27 mouse cellular contexts compared by ENCODE assay signal in the genomic region with DNA sequence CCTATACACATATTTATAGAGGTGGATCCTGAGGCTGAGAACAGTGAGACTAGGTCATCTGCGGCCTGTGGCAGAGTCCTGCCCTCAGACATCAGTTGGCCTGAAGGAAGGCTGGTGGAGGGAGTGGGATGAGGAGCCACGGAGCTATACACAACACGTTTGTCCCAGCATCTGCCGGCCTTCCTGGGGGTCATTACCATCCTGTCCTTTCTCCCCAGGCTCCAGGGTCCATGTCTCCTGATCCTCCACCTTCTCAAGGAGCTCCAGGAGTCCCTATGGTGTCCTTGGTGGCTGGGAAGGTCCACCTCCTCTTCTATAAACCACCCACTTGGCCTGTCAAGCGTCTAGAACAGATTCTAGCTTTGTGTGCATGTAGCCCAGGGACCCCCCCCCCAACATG. TPM values are rescaled to one million over a fixed set of nuclear protein-coding genes. Genes with fewer than 3 reads are reported as not detected.
DNase-seq lines count a peak whose midpoint lies in the region; ATAC-seq and TF ChIP-seq lines count a peak whose summit lies in the region.
"Had no signal": no experiment of that assay in that cellular context is flagged by ENCODE, and none has a peak within 500 bp of the region (broad histone marks: within the 10 kb centered on the region; RNA-seq: fewer than 3 reads in every experiment).

No protein-coding gene starts in this region.

- no peak overlapping the region for H3K4me2 ChIP-seq in hindbrain, postnatal 0 days (ENCODE audit: low read depth, low read length)
- no peak overlapping the region for H3K4me2 ChIP-seq in hindbrain, embryonic 12.5 days (replicated peaks)
- no peak overlapping the region for H3K4me2 ChIP-seq in forebrain, embryonic 16.5 days (ENCODE audit: low read length)
- H3K4me2 ChIP-seq: embryonic facial prominence, embryonic 13.5 days; forebrain, embryonic 12.5 days; liver, embryonic 13.5 days; midbrain, embryonic 13.5 days had no signal

- H3K36me3 ChIP-seq in hindbrain, postnatal 0 days (ENCODE audit: insufficient read depth, low read length) = no peaks in the 10 kb centered on the region
- H3K36me3 ChIP-seq in hindbrain, embryonic 12.5 days = no peaks in the 10 kb centered on the region
- no peaks in the 10 kb centered on the region for H3K36me3 ChIP-seq in forebrain, embryonic 16.5 days (ENCODE audit: control insufficient read depth, insufficient read depth)
- H3K36me3 ChIP-seq: embryonic facial prominence, embryonic 13.5 days; forebrain, embryonic 12.5 days; heart, embryonic 10.5 days; hindbrain, embryonic 10.5 days; liver, embryonic 13.5 days; midbrain, embryonic 13.5 days had no signal

- peaks cover 20% of the 10 kb centered on the region for H3K4me1 ChIP-seq in hindbrain, postnatal 0 days (ENCODE audit: insufficient read depth, low read length)
- H3K4me1 ChIP-seq in hindbrain, embryonic 12.5 days = peaks cover 3% of the 10 kb centered on the region; the same call in 1 of the 2 replicates
- H3K4me1 ChIP-seq in forebrain, embryonic 16.5 days (replicated peaks; ENCODE audit: control insufficient read depth, insufficient read depth, low read length) = peaks cover 16% of the 10 kb centered on the region
- H3K4me1 ChIP-seq: embryonic facial prominence, embryonic 13.5 days; liver, embryonic 13.5 days had no signal

- no peak for ATAC-seq in hindbrain, postnatal 0 days
- no peak for ATAC-seq in hindbrain, embryonic 12.5 days (ENCODE audit: low FRiP score)
- no peak for ATAC-seq in forebrain, embryonic 16.5 days
- ATAC-seq: inflammation-experienced regulatory T-cells, adult 6 months; midbrain, embryonic 13.5 days had no signal

- peak overlapping the region; percentile 78; the same call in 1 of the 2 replicates for H3K27ac ChIP-seq in hindbrain, postnatal 0 days
- no peak overlapping the region for H3K27ac ChIP-seq in hindbrain, embryonic 12.5 days
- peak overlapping the region; percentile 79 for H3K27ac ChIP-seq in layer of hippocampus, adult 2 months
- no peak overlapping the region for H3K27ac ChIP-seq in forebrain, embryonic 16.5 days (ENCODE audit: low read length)
- H3K27ac ChIP-seq: embryonic facial prominence, embryonic 13.5 days; gastrocnemius, adult 2 months; heart, embryonic 10.5 days; hindbrain, embryonic 10.5 days; liver, embryonic 13.5 days; midbrain, embryonic 13.5 days had no signal

- intact Hi-C loops in heart, postnatal 25 days (cut with DNase I) = loop anchor here (2.0 kb wide), 1 partner anchor 13 kb away; no protein-coding TSS in a partner anchor

- no peaks in the 10 kb centered on the region for H3K9me3 ChIP-seq in hindbrain, postnatal 0 days (ENCODE audit: low read length)
- no peaks in the 10 kb centered on the region for H3K9me3 ChIP-seq in hindbrain, embryonic 12.5 days (replicated peaks)
- no peaks in the 10 kb centered on the region for H3K9me3 ChIP-seq in forebrain, embryonic 16.5 days (ENCODE audit: control insufficient read depth, low read length)
- H3K9me3 ChIP-seq: forebrain, embryonic 12.5 days; heart, embryonic 10.5 days; liver, embryonic 13.5 days; midbrain, embryonic 13.5 days had no signal

- no peak for DNase-seq in hindbrain, postnatal 0 days (ENCODE audit: low spot score)
- DNase-seq in layer of hippocampus, adult 2 months (ENCODE audit: low spot score in 2 of 2) = no peak
- no peak for DNase-seq in layer of hippocampus, adult 9-10 months (ENCODE audit: low spot score)
- peak; percentile 28 for DNase-seq in cerebellum, adult 8-10 months
- peak; percentile 8 to 24 for DNase-seq in cerebellum, postnatal 10 days
- DNase-seq in heart, postnatal 25 days (ENCODE audit: low spot score) = no peak
- DNase-seq: embryo, embryonic 11 days; gastrocnemius, adult 2 months; liver, embryonic 13.5 days; lung, adult 2 months; lung, postnatal 14 days had no signal

- H3K9ac ChIP-seq in hindbrain, postnatal 0 days (replicated peaks; ENCODE audit: low read length) = no peak overlapping the region
- no peak overlapping the region for H3K9ac ChIP-seq in hindbrain, embryonic 12.5 days
- H3K9ac ChIP-seq in forebrain, embryonic 16.5 days (replicated peaks; ENCODE audit: low read depth, low read length) = no peak overlapping the region
- H3K9ac ChIP-seq: embryonic facial prominence, embryonic 13.5 days; forebrain, embryonic 12.5 days; liver, embryonic 13.5 days; midbrain, embryonic 13.5 days had no signal

- TF ChIP-seq CTCF in hindbrain, postnatal 0 days (IDR thresholded peaks at IDR 0.05; ENCODE audit: low read depth) = no peak
- no peak for TF ChIP-seq CTCF in layer of hippocampus, adult 2 months (conservative IDR thresholded peaks at IDR 0.05)

- WGBS in hindbrain, postnatal 0 days = 74% methylated on average over 4 of the region's 5 CpGs
- 90% methylated on average over 5 of the region's 5 CpGs for WGBS in hindbrain, embryonic 12.5 days
- WGBS in forebrain, embryonic 16.5 days = 87% methylated on average over 5 of the region's 5 CpGs

- H3K4me3 ChIP-seq in hindbrain, postnatal 0 days (ENCODE audit: low read length) = no peak overlapping the region
- H3K4me3 ChIP-seq in hindbrain, embryonic 12.5 days = no peak overlapping the region
- H3K4me3 ChIP-seq in layer of hippocampus, adult 2 months = no peak overlapping the region
- H3K4me3 ChIP-seq in forebrain, embryonic 16.5 days (replicated peaks; ENCODE audit: low read length) = no peak overlapping the region
- H3K4me3 ChIP-seq: embryonic facial prominence, embryonic 13.5 days; erythroblast, embryonic 14.5 days; forebrain, embryonic 12.5 days; gastrocnemius, adult 2 months; heart, embryonic 10.5 days; hindbrain, embryonic 10.5 days; liver, embryonic 13.5 days; midbrain, embryonic 13.5 days had no signal

- no peaks in the 10 kb centered on the region for H3K27me3 ChIP-seq in hindbrain, postnatal 0 days (ENCODE audit: insufficient read depth, low read length)
- H3K27me3 ChIP-seq in hindbrain, embryonic 12.5 days = no peaks in the 10 kb centered on the region
- no peaks in the 10 kb centered on the region for H3K27me3 ChIP-seq in forebrain, embryonic 16.5 days (replicated peaks; ENCODE audit: control insufficient read depth, insufficient read depth, low read length)
- H3K27me3 ChIP-seq: liver, embryonic 13.5 days; midbrain, embryonic 13.5 days had no signal

RNA-seq across cellular contexts. Expression of a gene that starts 5.0 kb away (rescaled TPM):
- 0.21 and 1.2 TPM in 2 replicates for total RNA-seq in hindbrain, postnatal 0 days (2014; rRNA removed)
- 0.28 and 0.35 TPM in 2 replicates for polyA plus RNA-seq in hindbrain, postnatal 0 days (2015; fragmentation: Nextera tagmentation; extraction: Ambion mirVana)
- polyA plus RNA-seq in hindbrain, embryonic 12.5 days (2016; fragmentation: Nextera tagmentation; extraction: Ambion mirVana) = not detected in 2 replicates
- under 1 TPM; 0.20 to 0.37 TPM for total RNA-seq in layer of hippocampus, adult 2 months (2021)
- not detected in 2 replicates for polyA plus RNA-seq in forebrain, embryonic 16.5 days (2015; fragmentation: Nextera tagmentation; extraction: Ambion mirVana)
- total RNA-seq in heart, postnatal 25 days (2021) = not detected
- total RNA-seq: adrenal gland, postnatal 10 days; gastrocnemius, adult 2 months; megakaryocyte, adult 5-6 weeks; MEL had no signal
- polyA plus RNA-seq: C2C12; embryonic facial prominence, embryonic 13.5 days; erythroblast, embryonic 14.5 days; forebrain, embryonic 12.5 days; heart, embryonic 10.5 days; heart, embryonic 16.5 days; hindbrain, embryonic 10.5 days; inflammation-experienced regulatory T-cells, adult 6 months; limb, embryonic 14.5 days; liver, embryonic 13.5 days; midbrain, embryonic 13.5 days; neural tube, embryonic 11.5 days had no signal

Comparison
In these comparisons a context has a peak if more than half of its experiments do, and no peak if none do; other contexts are left out.
1. H3K27ac ChIP-seq: peak in hindbrain, postnatal 0 days (single experiment) and layer of hippocampus, adult 2 months (single experiment); none in hindbrain, embryonic 12.5 days (single experiment) and forebrain, embryonic 16.5 days (single experiment).
2. DNase-seq: peak in cerebellum, adult 8-10 months (single experiment) and cerebellum, postnatal 10 days (2 of 2); none in hindbrain, postnatal 0 days (single experiment), layer of hippocampus, adult 2 months (0 of 2), layer of hippocampus, adult 9-10 months (single experiment) and heart, postnatal 25 days (single experiment).